Mouse (Mus musculus) CH12.LX (cell line): ENCODE measurements at regions not wholly inside any gene's neighbourhood (a gene's known extent, or its start where the extent isn't known, plus 50 kb on each side); places are given as distances from the start of the nearest gene placed in this dataset.

ENCODE experiments used
- DNase-seq: peaks from one replicate; pipeline ENCODE4 v3.0.0-alpha.2; 2013; ENCODE audit errors: extremely low read depth
- H3K27ac ChIP-seq: 2 replicates; pipeline ENCODE4 v1.5.1; 2012; ENCODE audit warnings: low read depth, mild to moderate bottlenecking, control low read depth, moderate library complexity; ENCODE audit not compliant: insufficient read depth
- H3K27me3 ChIP-seq: replicated peaks from 2 replicates; pipeline ENCODE3; 2012; ENCODE audit warnings: inconsistent platforms
- H3K36me3 ChIP-seq, 2 experiments: replicated peaks in 1 of 2; 2 replicates each; pipeline versions ENCODE3 to v1.6.1; 2012; ENCODE audit warnings: inconsistent platforms in 1 of 2, low read length in 1 of 2, mild to moderate bottlenecking in 1 of 2, mixed read lengths in 1 of 2, moderate library complexity in 1 of 2; ENCODE audit not compliant: control insufficient read depth in 1 of 2, insufficient read depth in 1 of 2
- H3K4me1 ChIP-seq, 2 experiments: 2 replicates each; pipeline ENCODE4 v1.6.1; 2012; ENCODE audit warnings: inconsistent platforms in 1 of 2, moderate library complexity in 1 of 2; ENCODE audit not compliant: insufficient read depth in 2 of 2, control insufficient read depth in 1 of 2
- H3K4me2 ChIP-seq: 2 replicates; pipeline ENCODE4 v1.6.1; 2012; ENCODE audit warnings: low read depth, mild to moderate bottlenecking, control low read depth; ENCODE audit not compliant: poor library complexity, insufficient read depth, severe bottlenecking
- H3K4me3 ChIP-seq, 3 experiments: fragments of 150-350 bp in 1 of 3; sonication (generic) in 1 of 3; replicated peaks in 1 of 3; 2 replicates each; pipeline versions ENCODE3 to v1.5.1; 2011 to 2012; ENCODE audit warnings: low read depth in 2 of 3, low read length in 2 of 3, mild to moderate bottlenecking in 2 of 3, moderate library complexity in 2 of 3, control low read depth in 1 of 3, improper control_type of control experiment in 1 of 3, inconsistent platforms in 1 of 3, mixed read lengths in 1 of 3; ENCODE audit not compliant: poor library complexity in 1 of 3
- H3K79me2 ChIP-seq: replicated peaks from 2 replicates; pipeline ENCODE4 v1.6.1; 2012; ENCODE audit warnings: mild to moderate bottlenecking, moderate library complexity; ENCODE audit not compliant: control insufficient read depth, poor library complexity, insufficient read depth, severe bottlenecking; ENCODE audit errors: extremely low read depth
- H3K9ac ChIP-seq: 2 replicates; pipeline ENCODE4 v1.6.1; 2012; ENCODE audit warnings: low read depth, mild to moderate bottlenecking, control low read depth, moderate library complexity; ENCODE audit not compliant: insufficient read depth
- H3K9me3 ChIP-seq: replicated peaks from 2 replicates; pipeline ENCODE3; 2012; ENCODE audit warnings: low read length, inconsistent platforms, mixed read lengths
- CHD1 ChIP-seq: IDR thresholded peaks from 2 replicates; pipeline ENCODE4 v1.6.1; 2012; ENCODE audit warnings: low read depth, low read length, improper control_type of control experiment, inconsistent platforms
- ETS1 ChIP-seq: conservative IDR thresholded peaks from 2 replicates; pipeline ENCODE4 v1.6.1; 2012; ENCODE audit warnings: low read depth, mild to moderate bottlenecking, inconsistent platforms, low read length, improper control_type of control experiment, moderate library complexity
- GABPA ChIP-seq: IDR thresholded peaks from 2 replicates; pipeline ENCODE4 v1.6.1; 2012; ENCODE audit warnings: low read depth, low read length, improper control_type of control experiment, inconsistent platforms; ENCODE audit not compliant: insufficient replicate concordance
- IRF4 ChIP-seq: IDR thresholded peaks from 2 replicates; pipeline ENCODE4 v1.6.1; 2014; ENCODE audit warnings: low read depth, mild to moderate bottlenecking, inconsistent platforms, low read length, improper control_type of control experiment
- JUN ChIP-seq: IDR thresholded peaks from 2 replicates; pipeline ENCODE4 v1.6.1; 2011; ENCODE audit warnings: low read depth, mild to moderate bottlenecking, low read length, improper control_type of control experiment, moderate library complexity; ENCODE audit not compliant: insufficient read depth
- MAX ChIP-seq: IDR thresholded peaks from 2 replicates; pipeline ENCODE4 v1.6.1; 2011; ENCODE audit warnings: low read length, improper control_type of control experiment
- MAZ ChIP-seq: IDR thresholded peaks from 2 replicates; pipeline ENCODE4 v1.6.1; 2012; ENCODE audit warnings: low read depth, mild to moderate bottlenecking, inconsistent platforms, low read length, improper control_type of control experiment, moderate library complexity
- MEF2A ChIP-seq: IDR thresholded peaks from 2 replicates; pipeline ENCODE4 v1.6.1; 2014; ENCODE audit warnings: low read depth, mild to moderate bottlenecking, inconsistent platforms, low read length, improper control_type of control experiment, borderline replicate concordance
- MXI1 ChIP-seq: IDR thresholded peaks from 2 replicates; pipeline ENCODE4 v1.6.1; 2011; ENCODE audit warnings: mild to moderate bottlenecking, low read depth, low read length, improper control_type of control experiment
- NELFE ChIP-seq: IDR thresholded peaks from 2 replicates; pipeline ENCODE4 v1.6.1; 2011; ENCODE audit warnings: low read depth, low read length, improper control_type of control experiment
- POLR2A ChIP-seq: IDR thresholded peaks from 2 replicates; pipeline ENCODE4 v1.6.1; 2011; ENCODE audit warnings: low read depth, mild to moderate bottlenecking, improper control_type of control experiment, low read length
- RAD21 ChIP-seq: IDR thresholded peaks from 2 replicates; pipeline ENCODE4 v1.6.1; 2011; ENCODE audit warnings: low read depth, mild to moderate bottlenecking, low read length, improper control_type of control experiment, moderate library complexity
- RCOR1 ChIP-seq: conservative IDR thresholded peaks from 2 replicates; pipeline ENCODE4 v1.6.1; 2012; ENCODE audit warnings: low read depth, mild to moderate bottlenecking, inconsistent platforms, low read length, improper control_type of control experiment
- SIN3A ChIP-seq: IDR thresholded peaks from 2 replicates; pipeline ENCODE4 v1.6.1; 2012; ENCODE audit warnings: low read length, improper control_type of control experiment, inconsistent platforms
- TBP ChIP-seq: conservative IDR thresholded peaks from 2 replicates; pipeline ENCODE4 v1.6.1; 2011; ENCODE audit warnings: low read depth, low read length, improper control_type of control experiment
- TCF12 ChIP-seq: IDR thresholded peaks from 2 replicates; pipeline ENCODE4 v1.6.1; 2014; ENCODE audit warnings: low read depth, mild to moderate bottlenecking, inconsistent platforms, low read length, improper control_type of control experiment
- USF1 ChIP-seq: IDR thresholded peaks from 2 replicates; pipeline ENCODE4 v1.6.1; 2014; ENCODE audit warnings: low read depth, mild to moderate bottlenecking, inconsistent platforms, low read length, improper control_type of control experiment
- ZKSCAN1 ChIP-seq: IDR thresholded peaks from 2 replicates; pipeline ENCODE4 v1.6.1; 2012; ENCODE audit warnings: low read depth, inconsistent platforms, low read length, improper control_type of control experiment, borderline replicate concordance
- ZMIZ1 ChIP-seq: IDR thresholded peaks from 2 replicates; pipeline ENCODE4 v1.6.1; 2012; ENCODE audit warnings: low read depth, mild to moderate bottlenecking, inconsistent platforms, low read length, improper control_type of control experiment
- ZNF384 ChIP-seq: IDR thresholded peaks from 2 replicates; pipeline ENCODE4 v1.6.1; 2012; ENCODE audit warnings: low read depth, low read length, improper control_type of control experiment, inconsistent platforms
- dilution Hi-C: fragments of 300-500 bp; cut with MboI; formaldehyde crosslinking; loops from 2 replicates; pipeline ENCODE4 v1.14.3; 2020; ENCODE audit warnings: low sequenced_read_pairs; ENCODE audit not compliant: extremely low pct_unique_long_range_greater_than_20kb, extremely low pct_ligation_motif_present
- in situ Hi-C: fragments of 300-500 bp; cut with MboI; formaldehyde crosslinking; loops from 3 replicates; pipeline ENCODE4 v1.14.3; 2019; ENCODE audit warnings: low sequenced_read_pairs, low pct_ligation_motif_present, low pct_unique_long_range_greater_than_20kb, mixed read lengths

GRCm38 (mm10) chr12:12647467-12647866 lies 294.2 kb downstream of the Mycn start:
- peaks cover 0 to 8% of the 10 kb centered on the region in 2 experiments; a peak in 2 of 4 replicates for H3K4me1 ChIP-seq
- H3K9me3 ChIP-seq: no peaks in the 10 kb centered on the region
- in situ Hi-C loops (loop anchor here (25.0 kb wide), 1 partner anchor 365 kb away; no protein-coding TSS in a partner anchor), dilution Hi-C loops (no loop called here)
- H3K36me3 ChIP-seq: no peaks in the 10 kb centered on the region
- no peaks in the 10 kb centered on the region for H3K79me2 ChIP-seq
- H3K4me2 ChIP-seq: no peak overlapping the region
- no peak for DNase-seq
- TF ChIP-seq SIN3A (no peak), TCF12 (no peak), ZNF384 (no peak), RCOR1 (no peak), IRF4 (no peak), MAZ (no peak), MEF2A (no peak), NELFE (no peak), ETS1 (no peak), MAX (no peak), CHD1 (no peak), JUN (no peak), POLR2A (no peak), TBP (no peak), RAD21 (no peak), ZKSCAN1 (no peak), GABPA (no peak), MXI1 (no peak)
- H3K27ac ChIP-seq: no peak overlapping the region
- no peak overlapping the region for H3K4me3 ChIP-seq
- no peaks in the 10 kb centered on the region for H3K27me3 ChIP-seq
- no peak overlapping the region for H3K9ac ChIP-seq

DNA sequence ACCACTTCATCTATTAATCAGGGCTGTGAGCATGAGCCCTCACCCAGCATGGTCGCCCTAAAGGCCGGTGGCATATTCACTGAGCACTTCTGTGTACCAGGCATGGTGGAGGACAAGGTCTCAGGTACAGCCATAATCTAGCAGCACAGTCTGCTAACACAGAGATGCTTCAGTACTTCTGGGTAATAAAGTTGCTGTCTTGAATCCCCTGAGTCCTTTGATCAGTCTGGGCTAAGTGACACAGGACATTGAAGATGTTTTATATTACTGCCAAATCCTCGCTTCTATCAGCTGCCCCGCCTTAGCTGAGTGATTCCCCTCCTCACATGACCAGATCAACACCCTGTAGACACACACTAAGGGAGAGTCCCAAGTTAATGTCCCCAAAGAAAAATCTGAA lies 296.5 kb downstream of the Mycn start:
- H3K9me3 ChIP-seq: no peaks in the 10 kb centered on the region
- in situ Hi-C loops: loop anchor here (25.0 kb wide), 1 partner anchor 367 kb away; no protein-coding TSS in a partner anchor
- no peak for TF ChIP-seq USF1
- no peak for TF ChIP-seq ZMIZ1
- TF ChIP-seq NELFE: no peak
- TF ChIP-seq CHD1: no peak
- TF ChIP-seq ZNF384: no peak

More for the DNA sequence above, 296.5 kb downstream of the Mycn start:
- no peak overlapping the region for H3K27ac ChIP-seq
- no peak overlapping the region for H3K9ac ChIP-seq
- no peak overlapping the region for H3K4me3 ChIP-seq
- no peaks in the 10 kb centered on the region for H3K27me3 ChIP-seq
- DNase-seq: no peak
- dilution Hi-C loops: no loop called here
- H3K4me2 ChIP-seq: no peak overlapping the region
- peaks cover 0 to 8% of the 10 kb centered on the region in 2 experiments; a peak in 2 of 4 replicates for H3K4me1 ChIP-seq
- no peaks in the 10 kb centered on the region for H3K36me3 ChIP-seq
- no peaks in the 10 kb centered on the region for H3K79me2 ChIP-seq
